Mouse (Mus musculus) monocyte, adult 59 days (primary cell): ENCODE measurements around the gene Irf1. TPM values are rescaled to one million over a fixed set of nuclear protein-coding genes. Genes with fewer than 3 reads are reported as not detected.

Experiments used
- total RNA-seq, 2 experiments: library from RNA; stranded (reverse); gene quantifications; one replicate each; pipeline ENCODE4 v1.2.4; 2023

The Irf1 gene
- total RNA-seq = 100 to 1,000 TPM; 342 to 373 TPM

DNA sequence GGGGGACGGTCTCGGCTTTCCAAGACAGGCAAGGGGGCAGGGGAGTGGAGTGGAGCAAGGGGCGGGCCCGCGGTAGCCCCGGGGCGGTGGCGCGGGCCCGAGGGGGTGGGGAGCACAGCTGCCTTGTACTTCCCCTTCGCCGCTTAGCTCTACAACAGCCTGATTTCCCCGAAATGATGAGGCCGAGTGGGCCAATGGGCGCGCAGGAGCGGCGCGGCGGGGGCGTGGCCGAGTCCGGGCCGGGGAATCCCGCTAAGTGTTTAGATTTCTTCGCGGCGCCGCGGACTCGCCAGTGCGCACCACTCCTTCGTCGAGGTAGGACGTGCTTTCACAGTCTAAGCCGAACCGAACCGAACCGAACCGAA lies at the start of gene Irf1:
Gene Irf1 (plus strand): TSS at position 255 of the 365 bp plus-strand sequence.

DNA sequence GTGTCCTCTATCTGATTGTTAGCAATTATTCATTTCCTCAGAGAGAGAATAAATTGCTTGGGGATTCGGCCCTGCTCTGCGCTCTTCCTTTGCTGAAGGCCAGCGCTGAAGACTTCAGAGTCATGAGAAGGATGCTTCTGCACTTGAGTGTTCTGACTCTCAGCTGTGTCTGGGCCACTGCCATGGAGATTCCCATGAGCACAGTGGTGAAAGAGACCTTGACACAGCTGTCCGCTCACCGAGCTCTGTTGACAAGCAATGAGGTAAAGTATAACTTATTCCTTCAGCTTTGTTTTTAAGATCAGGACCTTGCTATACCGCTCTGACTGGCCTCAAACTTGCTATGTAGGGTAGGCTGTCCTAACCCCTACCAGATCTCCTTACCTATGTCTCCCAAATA lies 49.1 kb upstream of the Irf1 start, which contains the start of gene Il5:
Gene Il5 (plus strand): TSS at position 80 of the 400 bp plus-strand sequence.

DNA sequence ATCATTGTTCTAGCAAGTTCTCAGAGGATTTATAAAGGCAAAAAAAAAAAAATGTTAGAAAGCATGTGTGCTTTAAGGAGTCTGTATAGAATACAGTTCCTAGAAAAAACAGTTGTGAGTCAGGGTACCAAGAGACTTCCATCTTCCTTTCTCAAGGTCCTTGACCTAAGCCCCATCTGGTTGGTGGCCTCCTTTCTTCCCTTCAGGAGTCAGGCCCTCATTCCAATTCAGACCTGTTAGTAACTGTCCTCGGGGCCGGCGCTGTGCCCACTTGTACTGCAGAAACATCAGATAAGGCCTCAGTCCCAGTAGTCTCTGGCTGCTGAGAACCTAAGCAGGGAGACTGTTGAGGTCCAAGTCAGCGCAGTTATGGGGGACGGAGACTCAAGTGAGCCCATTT lies 3.3 kb downstream of the Irf1 start, which contains the start of gene Gm17334:
Gene Gm17334 (minus strand): TSS at position 101 of the 400 bp plus-strand sequence.

Other genes starting within 250 kb of the Irf1 start
- 1 to 10 TPM; 4.3 to 6.3 TPM for gene Kif3a, start 202.6 kb upstream of the Irf1 start, total RNA-seq
- not detected for gene Il4, start 151.3 kb upstream of the Irf1 start, total RNA-seq
- not detected for gene Il13, start 135.3 kb upstream of the Irf1 start, total RNA-seq
- 10 to 100 TPM; 17.4 to 17.8 TPM for gene Rad50, start 62.7 kb upstream of the Irf1 start, total RNA-seq
- gene Il5, start 49.2 kb upstream of the Irf1 start, total RNA-seq = not detected
- gene Gm17334, start 3.2 kb downstream of the Irf1 start, total RNA-seq = not detected
- 1 to 10 TPM; 4.2 to 4.7 TPM for gene Gm12216, start 89.2 kb downstream of the Irf1 start, total RNA-seq
- 10 to 100 TPM; 12.1 to 20.2 TPM for gene Slc22a5, start 121.6 kb downstream of the Irf1 start, total RNA-seq
- 1 to 10 TPM; 4.8 to 7.8 TPM for gene Slc22a21, start 210.3 kb downstream of the Irf1 start, total RNA-seq